Mouse (Mus musculus) subcutaneous adipose tissue, adult 2 months (tissue): ENCODE results near the gene Cul7. TPM values are rescaled to one million over a fixed set of nuclear protein-coding genes. Genes with fewer than 3 reads are reported as not detected.

Source experiments
- polyA plus RNA-seq: library from polyadenylated mRNA; depleted of rRNA; stranded (reverse); fragments of >200 nt; gene quantifications from 2 replicates; pipeline ENCODE4 v1.2.3, GENCODE M21; 2012; ENCODE audit warnings: low replicate concordance; rRNA removed

The Cul7 gene
- polyA plus RNA-seq = 39.0 and 83.9 TPM in 2 replicates

DNA sequence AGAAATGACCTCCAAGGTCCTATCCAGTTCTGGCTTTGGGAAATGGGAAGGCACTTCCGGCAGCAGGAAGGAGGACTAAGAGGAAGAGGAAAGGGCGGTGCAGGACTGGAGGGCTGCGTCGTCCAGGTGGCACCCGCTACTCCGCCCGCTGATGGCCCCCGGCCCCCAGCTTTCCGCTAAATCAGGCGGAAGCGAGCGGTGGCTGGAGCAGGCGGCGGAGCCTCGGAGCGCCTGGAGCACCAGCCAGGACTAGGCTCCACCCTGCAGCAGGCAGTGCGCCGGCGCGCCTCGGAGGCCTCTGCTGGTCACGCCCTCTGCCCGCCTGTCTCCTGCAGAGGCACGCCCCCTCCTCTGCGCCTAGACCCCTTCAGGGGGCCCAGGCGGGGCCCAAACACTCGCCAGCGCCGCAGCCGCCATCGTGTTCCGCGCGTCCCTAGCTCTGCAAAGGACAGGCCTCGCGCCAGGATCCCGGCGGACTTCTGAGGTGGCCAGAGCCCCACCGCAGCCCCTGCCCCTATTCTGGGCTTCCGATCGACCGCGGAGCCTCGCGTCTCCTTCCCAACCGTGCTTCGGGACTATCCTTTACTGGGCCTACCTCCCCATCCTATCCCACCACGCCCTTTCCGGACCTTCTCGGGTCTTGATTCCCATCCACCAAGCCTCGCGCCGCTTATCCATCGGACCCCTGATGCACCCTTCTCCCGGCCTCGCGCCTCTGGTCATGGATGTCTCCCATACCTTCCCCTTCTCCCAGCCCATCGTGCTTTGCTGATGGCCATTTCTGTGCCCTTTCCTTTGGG, at the start of gene Cul7:
Gene Cul7, plus strand, starts transcription at position 106 of the 800 bp plus-strand sequence.

DNA sequence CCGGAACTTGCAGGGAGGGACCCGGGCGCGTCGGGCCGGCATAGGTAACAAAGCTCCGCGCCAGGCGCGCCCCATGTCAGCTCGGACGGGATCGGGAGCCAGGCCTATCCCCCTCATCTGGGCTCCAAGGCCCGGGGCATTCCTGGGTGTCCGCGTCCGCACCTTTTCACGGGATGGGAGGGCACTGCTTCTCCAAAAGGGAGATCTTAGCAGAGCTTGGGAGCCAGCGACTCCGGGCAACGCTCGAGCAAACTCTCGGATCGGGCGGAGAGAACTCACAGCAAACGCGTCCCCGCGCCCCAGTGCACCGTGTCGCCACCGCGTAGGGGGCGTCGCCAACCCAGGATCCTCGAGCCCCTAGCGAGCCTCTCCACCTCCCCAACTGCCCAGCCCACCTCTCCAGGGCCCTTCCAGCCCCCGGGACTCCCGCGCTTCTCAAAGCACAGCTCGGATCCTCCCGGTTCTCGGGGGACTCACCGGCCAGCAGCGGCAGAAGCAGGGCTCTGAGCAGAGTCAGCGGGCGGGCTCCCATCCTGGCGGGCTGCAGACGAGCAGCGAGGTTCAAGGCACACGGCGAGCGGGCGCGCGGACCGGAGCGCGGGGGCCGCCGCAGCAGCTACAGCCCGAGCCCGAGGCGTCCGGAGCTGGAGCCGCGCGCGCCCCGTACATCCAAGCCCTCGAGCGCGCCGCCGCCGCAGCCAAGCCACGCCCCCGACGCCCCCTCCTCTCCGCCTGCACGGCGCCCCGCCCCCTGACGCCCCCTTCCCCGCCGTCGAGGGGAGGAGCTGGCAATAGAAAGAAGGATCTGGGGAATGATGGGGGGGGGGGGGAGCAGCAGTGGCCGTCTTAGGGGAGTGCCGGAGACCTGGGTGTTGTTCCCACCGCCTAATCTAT, 21.1 kb upstream of the Cul7 start, which contains the start of gene Ptk7:
Gene Ptk7, minus strand, starts transcription at position 714 of the 894 bp plus-strand sequence.

DNA sequence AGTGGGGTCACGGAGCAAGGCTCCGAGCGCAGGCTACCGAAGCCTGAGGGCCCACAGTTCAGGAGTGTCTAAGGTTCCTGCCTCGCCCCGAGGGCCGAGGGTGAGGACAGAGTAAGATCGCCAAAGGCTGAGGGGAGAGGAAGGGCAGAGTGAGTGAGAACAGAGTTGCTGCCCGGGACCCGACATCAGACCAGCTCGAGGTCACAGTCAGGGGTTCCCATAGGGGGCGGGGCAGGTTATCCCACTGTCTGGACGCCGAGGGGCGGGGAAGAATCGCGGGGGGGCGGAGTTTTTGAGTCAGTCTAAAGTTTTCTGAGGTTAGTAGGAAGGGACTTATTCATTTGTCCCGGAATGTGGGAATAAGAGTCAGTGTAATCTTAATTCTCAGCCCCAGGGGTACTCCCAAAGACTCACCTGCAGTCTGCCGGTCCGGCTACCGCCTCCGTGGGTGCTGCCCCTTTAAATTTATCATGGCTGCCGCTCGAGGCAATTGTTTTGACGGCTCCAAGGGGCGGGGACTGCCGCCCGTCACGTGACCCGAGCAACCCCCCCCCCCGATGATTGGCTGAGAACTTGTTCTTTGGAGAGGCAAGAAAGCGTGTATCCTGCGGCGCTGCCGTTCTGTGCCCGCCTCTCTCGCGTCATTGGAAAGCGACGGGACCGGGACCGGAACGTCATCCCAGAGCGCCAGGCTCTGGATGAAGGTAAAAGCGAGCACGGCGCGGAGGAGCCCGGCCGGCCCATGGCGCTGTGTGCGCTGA, 4.4 kb upstream of the Cul7 start, which contains the start of the genes Klc4 and Mrpl2:
Gene Klc4, minus strand, starts transcription at position 462 of the 761 bp plus-strand sequence.
Gene Mrpl2, plus strand, starts transcription at position 669 of the 761 bp plus-strand sequence.

DNA sequence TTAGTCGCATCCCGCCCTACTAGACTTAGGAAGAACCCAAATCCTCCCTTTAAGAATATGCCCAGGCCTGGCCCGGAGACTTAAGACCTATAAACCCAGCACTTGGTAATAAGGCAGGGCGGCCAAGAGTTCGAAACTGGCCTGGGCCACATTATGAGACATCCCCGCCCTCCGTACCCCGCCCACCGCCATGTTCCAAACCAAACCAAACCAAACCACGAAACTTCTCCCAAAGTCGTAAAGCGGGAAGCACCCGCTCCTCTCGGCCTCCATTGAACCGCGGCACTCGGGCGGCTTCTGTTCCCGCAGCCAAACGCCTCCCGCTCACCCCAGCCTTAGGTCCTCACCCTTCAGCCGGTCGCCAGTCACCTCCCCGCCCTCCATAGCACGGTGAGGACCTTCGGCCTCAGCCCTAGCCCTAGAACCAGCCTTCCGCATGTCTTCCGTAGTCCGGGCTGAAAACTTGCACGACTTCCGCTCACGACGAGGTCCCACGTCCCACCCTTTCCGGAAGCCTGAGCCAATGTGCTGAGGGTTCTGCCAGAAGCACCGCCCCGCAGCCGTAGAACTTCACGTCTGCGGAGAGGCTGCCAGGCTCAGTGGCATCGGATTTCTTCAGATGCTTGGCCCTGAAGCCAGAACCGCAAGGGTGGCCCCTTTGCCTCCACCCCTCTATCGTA, 23.9 kb downstream of the Cul7 start, which contains the start of gene Rrp36:
Gene Rrp36, minus strand, starts transcription at position 503 of the 680 bp plus-strand sequence.

DNA sequence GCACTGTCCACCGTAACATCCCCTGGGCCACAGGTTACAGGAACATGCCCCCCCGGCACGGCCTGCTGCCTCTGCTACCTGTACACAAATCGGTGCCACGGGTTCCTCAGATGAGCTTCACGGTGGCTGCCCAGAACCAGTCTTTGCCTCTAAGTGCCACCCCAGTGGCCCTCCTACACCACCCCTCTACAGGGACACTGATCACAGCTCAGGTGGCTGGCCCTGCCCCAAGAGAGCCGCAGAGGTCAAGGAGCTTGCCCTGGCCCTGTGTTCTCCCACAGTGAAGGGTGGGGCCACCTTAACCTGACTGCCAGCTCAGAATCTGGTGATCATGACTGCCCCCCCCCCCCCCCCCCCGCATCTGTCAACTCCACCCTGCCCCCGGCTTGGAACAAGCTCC, 28.3 kb downstream of the Cul7 start, which contains the start of gene Mea1:
Gene Mea1, plus strand, starts transcription at position 378 of the 400 bp plus-strand sequence.

DNA sequence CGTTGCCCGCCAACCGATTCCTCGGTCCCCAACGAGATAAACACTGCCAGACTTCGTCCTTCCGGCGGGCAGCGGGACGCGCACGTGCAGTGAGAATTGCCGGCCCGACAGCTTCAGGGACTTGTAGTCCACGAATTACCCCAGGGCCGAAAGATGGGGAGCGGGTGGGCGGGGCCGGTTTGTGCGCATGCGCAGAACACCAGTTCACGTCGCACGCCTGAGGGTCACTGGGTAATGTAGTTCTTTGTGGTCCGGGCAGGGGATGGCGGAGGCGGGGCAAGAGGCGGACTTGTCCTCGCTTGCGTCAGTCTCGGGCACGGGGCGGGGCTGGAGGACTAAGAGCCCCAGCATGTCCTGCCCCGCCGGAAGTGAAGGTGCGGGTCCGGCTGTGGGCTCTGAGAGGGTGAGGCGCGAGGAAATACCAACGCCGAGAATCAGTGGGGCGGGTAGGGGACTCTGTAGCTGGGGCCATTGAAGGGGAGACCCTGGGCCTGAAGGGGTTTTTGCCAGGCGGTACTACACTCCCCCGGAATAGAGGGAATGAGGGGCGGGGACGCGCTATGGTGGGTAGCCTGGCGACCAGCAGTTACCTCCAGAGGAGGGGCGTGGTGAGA, 30.7 kb downstream of the Cul7 start, which contains the start of gene Klhdc3:
Gene Klhdc3, minus strand, starts transcription at position 155 of the 614 bp plus-strand sequence.

DNA sequence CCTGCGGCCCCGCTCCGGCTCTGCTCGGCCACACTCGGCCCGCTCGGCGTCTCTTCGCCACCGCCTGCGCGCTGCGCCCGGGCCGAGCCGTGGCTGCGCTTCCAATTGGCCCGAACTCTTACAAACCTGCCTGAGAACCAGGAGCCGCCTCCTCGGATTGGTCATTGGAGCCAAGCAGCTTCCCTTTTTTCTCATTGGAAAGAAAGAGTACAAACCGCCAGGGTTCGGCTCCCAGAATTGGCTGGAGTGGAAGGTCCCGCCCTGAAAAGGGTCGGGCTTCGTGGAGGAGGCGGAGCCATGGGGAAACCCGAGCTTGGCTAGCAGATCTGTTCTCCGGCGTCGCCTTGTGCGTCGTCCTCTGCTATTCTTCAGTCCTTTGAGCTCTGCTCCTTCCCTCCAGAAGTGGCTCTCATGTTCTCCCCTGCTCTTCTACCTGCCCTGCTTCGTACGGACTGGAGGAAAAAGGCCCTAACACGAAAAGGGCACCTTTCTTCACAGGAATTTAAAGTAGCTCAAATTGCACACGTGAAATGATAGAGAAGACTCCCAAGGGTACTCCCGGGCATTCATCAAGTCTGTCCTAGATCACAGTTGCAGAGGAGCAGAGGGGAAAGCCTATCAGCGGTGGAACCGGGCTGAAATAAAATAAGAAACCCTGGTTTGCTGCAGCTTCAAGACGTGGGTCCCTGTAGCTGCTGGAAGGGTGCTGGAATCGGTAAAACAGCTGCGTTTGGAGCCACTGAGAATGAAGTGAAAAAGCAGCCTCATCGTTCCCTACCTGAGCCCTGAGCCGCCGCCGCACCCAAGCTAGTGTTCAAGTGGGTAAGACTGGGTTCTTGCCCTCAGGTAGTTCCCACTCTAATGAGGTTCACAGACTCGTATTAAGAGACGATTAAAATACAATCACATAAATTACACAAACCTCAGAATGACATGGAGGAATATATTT, 55.0 kb downstream of the Cul7 start, which contains the start of gene Ppp2r5d:
Gene Ppp2r5d, minus strand, starts transcription at position 225 of the 949 bp plus-strand sequence.

DNA sequence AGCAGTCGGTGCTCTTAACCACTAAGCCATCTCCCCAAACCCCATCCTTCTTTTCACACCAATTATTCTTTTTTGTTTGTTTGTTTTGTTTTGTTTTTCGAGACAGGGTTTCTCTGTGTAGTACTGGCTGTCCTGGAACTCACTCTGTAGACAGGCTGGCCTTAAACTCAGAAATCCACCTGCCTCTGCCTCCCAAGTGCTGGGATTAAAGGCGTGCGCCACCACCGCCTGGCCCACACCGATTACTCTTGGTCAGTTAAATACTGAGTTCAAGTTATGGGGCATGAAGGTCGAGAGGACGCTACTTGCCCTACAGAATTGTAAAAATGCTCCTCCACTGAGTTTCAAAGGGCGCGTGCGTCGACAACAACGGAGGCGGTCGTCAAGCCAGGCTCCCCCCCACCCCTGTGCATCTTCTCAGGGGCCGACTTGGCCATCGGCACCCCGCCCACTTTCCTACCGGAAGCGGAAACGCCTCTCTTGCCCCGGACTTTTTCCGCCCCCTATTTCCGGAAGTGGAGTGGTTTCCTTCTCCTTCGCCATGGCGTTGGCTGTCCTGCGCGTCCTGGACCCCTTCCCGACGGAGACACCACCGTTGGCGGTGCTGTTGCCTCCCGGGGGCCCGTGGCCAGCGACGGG, 60.9 kb downstream of the Cul7 start, which contains the start of gene Pex6:
Gene Pex6, plus strand, starts transcription at position 505 of the 639 bp plus-strand sequence.

Other genes starting within 250 kb of the Cul7 start
- gene Crip3, start 221.4 kb upstream of the Cul7 start, polyA plus RNA-seq = 1.0 and 1.8 TPM in 2 replicates
- not detected in 2 replicates for gene Slc22a7, start 211.9 kb upstream of the Cul7 start, polyA plus RNA-seq
- 0.03 and 0.35 TPM in 2 replicates for gene Ttbk1, start 162.7 kb upstream of the Cul7 start, polyA plus RNA-seq
- 0.52 and 9.8 TPM in 2 replicates for gene Dnph1, start 153.6 kb upstream of the Cul7 start, polyA plus RNA-seq
- gene Cul9, start 103.9 kb upstream of the Cul7 start, polyA plus RNA-seq = 31.7 and 46.2 TPM in 2 replicates
- gene Srf, start 94.2 kb upstream of the Cul7 start, polyA plus RNA-seq = 89.3 and 235 TPM in 2 replicates
- gene Ptk7, start 20.8 kb upstream of the Cul7 start, polyA plus RNA-seq = 5.1 and 118 TPM in 2 replicates
- 14.9 and 19.2 TPM in 2 replicates for gene Klc4, start 4.3 kb upstream of the Cul7 start, polyA plus RNA-seq
- gene Mrpl2, start 4.1 kb upstream of the Cul7 start, polyA plus RNA-seq = 65.3 and 89.3 TPM in 2 replicates
- gene Rrp36, start 24.0 kb downstream of the Cul7 start, polyA plus RNA-seq = 35.9 and 42.6 TPM in 2 replicates
- gene Mea1, start 28.5 kb downstream of the Cul7 start, polyA plus RNA-seq = 80.7 and 88.9 TPM in 2 replicates
- gene Klhdc3, start 30.6 kb downstream of the Cul7 start, polyA plus RNA-seq = 82.4 and 90.5 TPM in 2 replicates
- 72.2 and 74.0 TPM in 2 replicates for gene Ppp2r5d, start 54.8 kb downstream of the Cul7 start, polyA plus RNA-seq
- gene Pex6, start 61.1 kb downstream of the Cul7 start, polyA plus RNA-seq = 55.9 and 71.7 TPM in 2 replicates
- 1.9 and 2.7 TPM in 2 replicates for gene Gnmt, start 78.8 kb downstream of the Cul7 start, polyA plus RNA-seq
- 55.8 and 75.6 TPM in 2 replicates for gene Cnpy3, start 101.9 kb downstream of the Cul7 start, polyA plus RNA-seq
- not detected in 2 replicates for gene Ptcra, start 113.4 kb downstream of the Cul7 start, polyA plus RNA-seq
- gene 2310039H08Rik, start 122.3 kb downstream of the Cul7 start, polyA plus RNA-seq = 79.9 and 106 TPM in 2 replicates
- 29.2 and 40.1 TPM in 2 replicates for gene Rpl7l1, start 132.3 kb downstream of the Cul7 start, polyA plus RNA-seq
- 7.0 and 16.5 TPM in 2 replicates for gene Bicral, start 208.1 kb downstream of the Cul7 start, polyA plus RNA-seq
- 17.9 and 25.7 TPM in 2 replicates for gene Tbcc, start 240.3 kb downstream of the Cul7 start, polyA plus RNA-seq